ENCODE assay signal across 13 mouse cellular contexts in the genomic region with DNA sequence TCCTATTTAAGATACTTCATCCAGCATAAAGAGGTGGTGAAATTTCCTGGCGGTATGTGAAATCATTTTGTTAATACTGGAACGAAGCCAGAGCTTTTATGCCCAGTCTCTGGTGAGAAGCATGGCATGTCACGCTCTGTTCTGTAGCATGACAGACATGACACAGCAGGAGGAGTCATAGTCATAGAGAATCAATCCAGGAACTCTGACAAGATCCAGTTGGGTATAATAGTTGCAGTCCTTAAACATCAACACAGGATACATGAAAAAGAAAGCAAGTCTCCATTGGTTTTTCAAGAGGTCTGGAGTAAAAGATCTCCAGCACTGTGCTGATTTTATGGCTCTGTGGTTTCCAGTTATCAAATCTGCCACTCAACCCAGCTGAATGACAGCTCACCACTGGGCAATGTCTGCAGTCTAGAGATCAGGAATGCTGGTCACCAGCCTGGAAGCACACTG.
A peak's percentile ranks its signal among the peaks of the same experiment; 100 is the strongest.
DNase-seq lines count a peak whose midpoint lies in the region; ATAC-seq lines count a peak whose summit lies in the region.
"Had no signal": no experiment of that assay in that cellular context is flagged by ENCODE, and none has a peak within 500 bp of the region (broad histone marks: within the 10 kb centered on the region; RNA-seq: fewer than 3 reads in every experiment).

No protein-coding gene starts in this region.

- no peak for DNase-seq in forebrain, embryonic 10.5 days (ENCODE audit: extremely low spot score, low spot score)
- peak; percentile 88 for DNase-seq in Muller cell, postnatal 12 days (ENCODE audit: inconsistent ontology term)
- DNase-seq in left cerebral cortex, adult 9 months (ENCODE audit: low spot score in 2 of 2) = no peak
- DNase-seq in thymus, postnatal 0 days (ENCODE audit: low spot score) = no peak
- DNase-seq: adrenal gland, postnatal 14 days; cerebellum, adult 11 months had no signal

- no peak overlapping the region for H3K4me2 ChIP-seq in forebrain, embryonic 12.5 days
- H3K4me2 ChIP-seq in forebrain, embryonic 15.5 days (replicated peaks) = no peak overlapping the region
- no peak overlapping the region for H3K4me2 ChIP-seq in midbrain, embryonic 13.5 days (replicated peaks)
- no peak overlapping the region for H3K4me2 ChIP-seq in neural tube, embryonic 15.5 days
- H3K4me2 ChIP-seq: heart, embryonic 12.5 days had no signal

- no peaks in the 10 kb centered on the region for H3K9me3 ChIP-seq in forebrain, embryonic 12.5 days
- no peaks in the 10 kb centered on the region for H3K9me3 ChIP-seq in forebrain, embryonic 10.5 days
- no peaks in the 10 kb centered on the region for H3K9me3 ChIP-seq in forebrain, embryonic 15.5 days
- no peaks in the 10 kb centered on the region for H3K9me3 ChIP-seq in midbrain, embryonic 13.5 days
- no peaks in the 10 kb centered on the region for H3K9me3 ChIP-seq in neural tube, embryonic 15.5 days (replicated peaks)
- H3K9me3 ChIP-seq: heart, embryonic 12.5 days had no signal

- H3K27me3 ChIP-seq in forebrain, embryonic 12.5 days = peaks cover 5% of the 10 kb centered on the region; the same call in 1 of the 2 replicates
- H3K27me3 ChIP-seq in forebrain, embryonic 10.5 days (ENCODE audit: poor library complexity, severe bottlenecking) = peaks cover 23% of the 10 kb centered on the region
- no peaks in the 10 kb centered on the region for H3K27me3 ChIP-seq in forebrain, embryonic 15.5 days
- H3K27me3 ChIP-seq in midbrain, embryonic 13.5 days = no peaks in the 10 kb centered on the region
- no peaks in the 10 kb centered on the region for H3K27me3 ChIP-seq in neural tube, embryonic 15.5 days (replicated peaks)
- H3K27me3 ChIP-seq: heart, embryonic 12.5 days had no signal

- no peaks in the 10 kb centered on the region for H3K36me3 ChIP-seq in forebrain, embryonic 12.5 days (replicated peaks)
- no peaks in the 10 kb centered on the region for H3K36me3 ChIP-seq in forebrain, embryonic 10.5 days (replicated peaks)
- no peaks in the 10 kb centered on the region for H3K36me3 ChIP-seq in forebrain, embryonic 15.5 days
- H3K36me3 ChIP-seq in midbrain, embryonic 13.5 days = no peaks in the 10 kb centered on the region
- no peaks in the 10 kb centered on the region for H3K36me3 ChIP-seq in neural tube, embryonic 15.5 days
- H3K36me3 ChIP-seq: heart, embryonic 12.5 days had no signal

- H3K27ac ChIP-seq in forebrain, embryonic 12.5 days = no peak overlapping the region
- no peak overlapping the region for H3K27ac ChIP-seq in forebrain, embryonic 10.5 days
- no peak overlapping the region for H3K27ac ChIP-seq in forebrain, embryonic 15.5 days (replicated peaks)
- no peak overlapping the region for H3K27ac ChIP-seq in midbrain, embryonic 13.5 days
- no peak overlapping the region for H3K27ac ChIP-seq in neural tube, embryonic 15.5 days (replicated peaks)

- no peak overlapping the region for H3K4me3 ChIP-seq in forebrain, embryonic 12.5 days (replicated peaks)
- H3K4me3 ChIP-seq in forebrain, embryonic 10.5 days = no peak overlapping the region
- H3K4me3 ChIP-seq in forebrain, embryonic 15.5 days = no peak overlapping the region
- no peak overlapping the region for H3K4me3 ChIP-seq in midbrain, embryonic 13.5 days (replicated peaks)
- H3K4me3 ChIP-seq in neural tube, embryonic 15.5 days (replicated peaks) = no peak overlapping the region
- H3K4me3 ChIP-seq: heart, embryonic 12.5 days had no signal

- H3K4me1 ChIP-seq in forebrain, embryonic 12.5 days = 0 out of 2 replicates have a peak, but pooled peaks cover 3% of the 10 kb centered on the region
- peaks cover 6% of the 10 kb centered on the region for H3K4me1 ChIP-seq in forebrain, embryonic 10.5 days
- H3K4me1 ChIP-seq in forebrain, embryonic 15.5 days = peaks cover 5% of the 10 kb centered on the region
- peaks cover 3% of the 10 kb centered on the region; the same call in 1 of the 2 replicates for H3K4me1 ChIP-seq in midbrain, embryonic 13.5 days (replicated peaks)
- no peaks in the 10 kb centered on the region for H3K4me1 ChIP-seq in neural tube, embryonic 15.5 days
- H3K4me1 ChIP-seq: heart, embryonic 12.5 days had no signal

- H3K9ac ChIP-seq in forebrain, embryonic 12.5 days = no peak overlapping the region
- no peak overlapping the region for H3K9ac ChIP-seq in forebrain, embryonic 15.5 days (replicated peaks)
- no peak overlapping the region for H3K9ac ChIP-seq in midbrain, embryonic 13.5 days (replicated peaks)
- H3K9ac ChIP-seq in neural tube, embryonic 15.5 days (replicated peaks) = no peak overlapping the region
- H3K9ac ChIP-seq: heart, embryonic 12.5 days had no signal

- 49% methylated on average over 3 of the region's 3 CpGs for WGBS in forebrain, embryonic 12.5 days
- WGBS in forebrain, embryonic 10.5 days = 76% methylated on average over 3 of the region's 3 CpGs
- WGBS in forebrain, embryonic 15.5 days = 33% methylated on average over 3 of the region's 3 CpGs
- 33% methylated on average over 3 of the region's 3 CpGs for WGBS in midbrain, embryonic 13.5 days
- 40% methylated on average over 3 of the region's 3 CpGs for WGBS in neural tube, embryonic 15.5 days

- ATAC-seq in forebrain, embryonic 12.5 days (ENCODE audit: low FRiP score) = peak; percentile 36; the same call in 1 of the 2 replicates
- ATAC-seq in forebrain, embryonic 15.5 days (replicated peaks) = peak; percentile 57; the same call in 1 of the 2 replicates
- peak; percentile 92 for ATAC-seq in midbrain, embryonic 13.5 days
- no peak for ATAC-seq in neural tube, embryonic 15.5 days (ENCODE audit: low FRiP score)
- ATAC-seq: CD4-positive, CD25-positive, alpha-beta regulatory T cell, adult 4 months; intestine, embryonic 16.5 days had no signal
